Mouse (Mus musculus) cerebellum, adult 11-12 months (tissue): ENCODE data around the gene Kng1.

ENCODE experiments used
- DNase-seq: peaks from one replicate; pipeline ENCODE4 v3.0.0; 2022

Gene Kng1

DNA sequence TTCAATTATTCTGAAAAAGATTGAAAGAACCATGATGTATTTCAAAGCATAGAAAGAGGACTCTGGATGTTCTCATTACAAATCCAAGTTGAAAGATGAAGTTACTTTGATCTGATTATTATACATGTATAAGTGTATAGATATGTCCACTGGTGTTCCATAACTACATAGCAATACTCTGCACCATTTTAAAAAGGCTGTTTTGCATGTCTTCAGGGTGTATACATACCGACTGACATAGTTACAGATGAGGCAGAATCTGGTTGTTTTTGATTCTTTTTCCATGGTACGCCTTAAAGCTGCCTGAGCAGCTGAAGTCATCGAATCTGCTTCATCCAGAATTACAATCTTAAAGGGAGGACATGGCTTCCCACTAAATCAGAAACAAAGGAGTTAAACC lies 57.8 kb downstream of the Kng1 start:
- DNase-seq, result no peak

DNA sequence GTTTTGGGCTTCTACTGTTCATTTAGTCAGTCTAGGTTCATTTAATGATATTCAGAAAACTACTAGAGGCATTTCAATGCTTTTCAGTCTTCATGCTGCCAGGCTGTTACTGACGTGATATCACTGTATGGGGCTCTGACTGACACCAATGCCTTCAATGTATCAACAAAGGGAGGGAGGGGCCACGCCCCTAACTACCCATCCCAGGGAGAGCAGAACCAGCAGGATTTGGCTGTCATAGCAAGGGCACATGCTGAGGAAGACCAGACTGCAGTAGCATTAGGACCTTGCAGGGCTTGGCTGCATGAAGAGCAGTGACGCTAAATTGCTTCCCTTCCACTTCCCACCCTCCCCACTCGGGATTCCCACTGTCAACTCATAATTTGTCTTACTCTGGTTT lies 59.5 kb downstream of the Kng1 start:
- DNase-seq, result no peak

DNA sequence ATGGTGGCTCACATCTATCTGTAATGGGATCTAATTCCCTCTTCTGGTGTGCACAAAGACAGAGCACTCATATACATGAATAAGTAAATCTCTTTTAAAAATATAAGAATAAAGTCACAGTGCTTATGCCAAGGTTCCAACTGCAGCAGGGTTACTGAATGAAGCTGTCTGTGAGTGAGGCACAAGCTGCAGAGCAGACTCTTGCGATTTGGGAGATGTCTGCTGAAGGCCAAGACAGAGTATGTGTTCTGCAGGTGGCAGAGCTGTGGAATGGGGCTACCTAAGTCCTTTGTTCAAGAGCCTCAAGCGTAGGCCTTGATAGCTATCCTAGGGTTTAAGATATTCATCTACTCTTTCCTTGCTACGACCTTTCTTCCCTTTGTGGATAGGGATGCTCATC lies 64.8 kb downstream of the Kng1 start:
- no peak for DNase-seq

DNA sequence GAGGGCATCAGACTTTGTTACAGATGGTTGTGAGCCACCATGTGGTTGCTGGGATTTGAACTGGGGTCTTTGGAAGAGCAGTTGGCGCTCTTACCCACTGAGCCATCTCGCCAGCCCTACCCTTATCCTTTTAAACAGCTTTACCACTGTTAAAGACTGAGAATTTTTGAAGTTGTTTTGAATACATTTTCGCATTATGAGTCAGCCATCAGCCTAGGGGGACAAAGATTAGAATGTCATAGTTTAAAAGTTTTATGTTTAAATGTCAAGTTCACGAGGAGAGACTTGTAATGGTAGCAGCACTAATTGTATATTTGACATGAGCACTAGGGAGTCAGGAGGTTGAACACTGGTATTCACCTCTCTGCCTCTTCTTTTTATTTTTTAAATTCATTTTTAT lies 65.4 kb downstream of the Kng1 start:
- no peak for DNase-seq

DNA sequence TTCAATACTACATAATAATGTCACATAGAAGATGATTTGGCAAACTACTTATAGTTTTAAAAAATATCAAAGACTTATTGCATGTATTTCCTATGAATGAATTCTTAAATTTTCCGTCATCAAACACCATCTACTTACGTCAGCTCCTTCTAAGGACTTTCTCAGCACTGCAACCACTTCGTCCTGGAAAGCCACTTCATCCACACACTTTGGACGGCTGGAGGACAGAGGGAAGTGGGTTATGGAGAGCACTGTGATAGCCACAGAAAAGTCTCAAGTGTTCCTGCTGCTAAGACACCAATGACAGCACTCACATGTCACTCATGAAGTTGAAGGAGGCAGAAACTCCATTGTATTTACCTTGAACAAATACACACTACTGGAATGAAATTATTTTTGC lies 66.7 kb downstream of the Kng1 start:
- DNase-seq, result no peak

DNA sequence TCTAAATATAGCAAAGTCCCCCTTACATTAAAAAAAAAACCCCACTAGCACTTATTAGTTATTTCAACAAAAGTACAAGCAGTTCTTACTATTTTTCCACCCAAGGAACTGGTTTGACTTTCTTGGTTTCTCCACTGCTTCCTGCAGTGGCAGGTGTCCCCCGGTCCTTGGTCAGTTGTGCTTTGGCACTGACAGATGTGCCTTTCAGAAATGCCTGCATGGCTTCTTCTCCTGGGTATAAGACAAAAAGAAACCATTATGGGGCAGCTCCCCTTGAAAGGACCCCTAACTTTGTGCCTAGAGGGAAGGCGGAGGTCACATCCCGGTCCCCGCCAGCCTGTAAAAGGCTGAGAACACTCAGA lies 69.6 kb downstream of the Kng1 start:
- no peak for DNase-seq

DNA sequence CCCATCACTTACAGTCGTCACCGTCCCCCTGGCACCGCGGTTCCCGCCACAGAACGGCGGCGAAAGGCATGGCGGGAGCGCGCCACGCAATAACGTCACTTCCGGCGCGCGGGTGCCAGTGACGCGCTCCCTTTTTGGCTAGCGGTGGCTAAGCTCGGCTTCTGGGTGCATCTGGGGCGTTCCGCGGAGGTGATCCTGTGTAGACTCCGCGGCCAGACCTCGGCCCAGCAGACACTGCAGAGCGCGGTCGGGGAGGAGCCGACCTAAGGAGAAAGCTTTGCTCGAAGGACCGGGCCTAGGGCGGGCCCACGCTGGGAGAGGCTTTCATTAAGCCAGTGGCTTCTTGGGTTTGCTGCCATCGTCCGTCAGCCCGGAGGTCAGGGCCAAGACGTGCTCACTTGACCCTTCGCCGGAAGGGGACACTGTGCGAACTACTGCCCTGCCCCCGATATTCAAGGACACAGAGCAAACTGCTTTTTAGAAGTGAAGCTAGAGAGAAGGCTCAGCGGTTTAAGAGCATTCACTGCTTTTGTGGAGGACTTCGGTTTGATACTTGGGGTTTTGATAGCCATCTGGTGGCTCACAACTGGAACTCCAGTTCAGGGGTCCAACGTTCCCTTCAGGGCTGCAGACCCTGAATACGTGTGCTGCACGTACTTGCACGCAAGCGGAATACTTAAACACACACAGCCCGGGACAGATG lies 70.2 kb downstream of the Kng1 start, which contains the start of gene Rfc4:
Gene Rfc4, minus strand, starts transcription at position 65 of the 703 bp plus-strand sequence.
- DNase-seq, result peak; percentile 92

DNA sequence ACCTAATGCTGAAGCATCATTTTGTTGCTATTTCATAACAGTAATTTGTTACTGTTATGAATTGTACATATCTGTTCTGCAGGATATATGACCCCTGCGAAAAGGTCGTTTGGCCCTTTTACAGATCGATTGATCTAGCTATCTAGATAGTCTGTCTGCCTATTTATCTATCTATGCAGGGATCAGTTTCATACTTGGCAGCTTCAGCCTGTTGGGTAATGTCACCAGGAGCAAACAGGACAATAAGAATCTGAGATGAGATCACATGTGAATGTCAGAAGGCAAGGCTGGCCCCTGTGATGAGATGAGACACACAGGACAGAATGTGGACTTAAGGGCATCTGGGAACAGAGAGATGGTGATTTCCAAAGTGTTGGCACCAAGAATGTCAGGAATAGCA lies 72.6 kb downstream of the Kng1 start:
- DNase-seq, result no peak
